Mouse (Mus musculus) right cerebral cortex, adult 2 months (tissue): ENCODE results near the gene Ube2i.

Source experiments
- DNase-seq, 2 experiments: peaks; one replicate each; pipeline ENCODE4 v3.0.0; 2021 to 2022; ENCODE audit warnings: low spot score in 2 of 2

Gene Ube2i

DNA sequence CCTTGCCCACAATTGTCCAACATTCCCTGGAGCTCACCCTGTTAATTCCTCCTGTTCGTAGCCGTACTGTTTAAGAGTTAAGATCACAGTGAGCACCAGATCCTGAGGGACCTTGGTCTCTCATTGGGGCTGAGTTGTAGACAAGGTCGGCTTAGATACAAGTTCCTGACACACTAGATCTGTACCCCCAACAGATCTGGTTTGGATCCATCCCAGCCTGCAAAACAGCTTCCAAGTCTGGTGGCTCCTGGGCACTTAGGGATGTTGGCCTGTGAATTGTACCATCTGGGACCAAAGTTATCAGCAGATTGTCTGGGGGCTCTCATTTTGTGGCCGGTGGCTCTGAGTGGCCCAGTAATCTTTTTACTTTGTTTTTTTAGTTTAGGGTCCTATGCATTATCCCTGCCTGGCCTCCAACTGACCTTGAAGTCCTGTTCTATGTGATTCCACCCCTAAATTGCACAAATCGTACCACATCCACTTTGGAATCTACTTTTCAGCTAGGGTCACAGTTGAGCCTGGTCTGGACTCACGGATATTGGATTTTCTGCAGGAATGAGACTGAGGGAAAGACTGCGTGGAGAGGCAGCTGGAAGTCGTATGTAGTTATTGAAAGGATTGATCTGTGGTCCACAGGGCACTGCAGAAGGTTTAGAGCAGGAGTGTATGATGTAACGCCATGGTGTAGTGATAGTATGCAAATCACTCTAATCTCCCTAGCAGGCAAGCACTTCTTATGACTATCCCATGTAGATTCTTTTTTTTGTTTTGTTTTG, at the start of gene Ube2i:
Gene Ube2i (minus strand): TSS at position 52 of the 776 bp plus-strand sequence.
- DNase-seq, result no peak

DNA sequence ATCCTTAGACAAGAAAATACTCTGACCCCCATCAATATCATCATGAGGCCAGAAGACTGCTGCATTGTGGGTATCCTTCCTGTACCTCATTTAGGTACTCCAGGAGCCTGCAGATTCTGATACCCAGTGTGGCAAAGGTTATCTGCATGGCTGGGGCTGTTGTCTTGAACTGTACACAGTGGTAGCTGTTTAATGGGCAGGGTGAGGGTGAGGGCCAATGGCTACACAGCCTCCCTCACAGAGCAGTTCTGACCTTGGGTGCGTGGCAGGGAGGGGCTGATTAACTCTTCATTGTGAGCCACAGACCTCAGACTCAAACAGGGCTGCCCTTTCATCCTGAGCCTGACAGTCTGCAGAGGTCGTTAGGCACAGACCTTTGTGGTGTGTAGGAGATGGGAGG, 48.5 kb upstream of the Ube2i start:
- DNase-seq, result no peak

DNA sequence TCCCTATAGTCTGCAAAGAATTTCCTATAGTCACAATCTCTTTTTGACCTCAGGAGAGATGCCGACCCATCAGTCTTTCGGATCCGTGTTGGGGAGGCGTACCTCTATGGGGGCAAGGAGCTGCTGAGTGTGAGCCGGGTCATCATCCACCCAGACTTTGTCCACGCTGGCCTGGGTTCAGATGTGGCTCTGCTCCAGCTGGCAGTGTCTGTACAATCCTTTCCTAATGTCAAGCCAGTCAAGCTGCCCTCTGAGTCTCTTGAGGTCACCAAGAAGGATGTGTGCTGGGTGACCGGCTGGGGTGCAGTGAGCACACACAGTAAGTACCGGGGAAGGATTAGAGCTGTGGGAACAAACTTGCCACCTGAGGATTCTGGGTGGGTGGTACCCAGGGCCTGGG, 46.4 kb upstream of the Ube2i start:
- no peak for DNase-seq

GRCm38 (mm10) chr17:25318354-25318753, 43.9 kb upstream of the Ube2i start, which contains the start of gene Prss29:
Gene Prss29 (plus strand): TSS chr17:25318654.
- no peak for DNase-seq

GRCm38 (mm10) chr17:25308346-25308745, 33.9 kb upstream of the Ube2i start, which contains the start of gene Prss28:
Gene Prss28 (plus strand): TSS chr17:25308646.
- no peak for DNase-seq

- DNase-seq, result no peak
Observed at GRCm38 (mm10) chr17:25298094-25298493, 23.7 kb upstream of the Ube2i start, which contains the start of gene Prss34. Gene Prss34 (plus strand): TSS chr17:25298394.

DNA sequence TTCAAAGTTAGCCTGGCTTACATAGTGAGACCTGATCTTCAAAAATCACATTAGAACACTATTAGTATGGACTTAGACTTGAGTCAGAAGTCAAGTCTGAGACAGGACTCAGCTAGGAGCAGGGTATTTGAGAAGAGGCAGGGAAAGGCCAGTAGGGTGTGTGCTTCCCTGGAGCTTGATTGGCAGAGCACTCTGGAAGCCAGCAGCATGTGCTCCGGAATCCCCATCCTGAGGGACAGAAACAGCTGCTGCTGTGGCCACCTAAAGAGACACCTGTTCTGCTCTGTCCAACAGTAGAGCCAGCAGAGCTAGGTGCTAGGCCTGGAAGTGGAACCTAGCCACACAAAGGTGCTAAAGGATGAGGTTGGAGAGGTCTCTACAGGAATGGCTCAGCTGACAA, 19.7 kb upstream of the Ube2i start:
- DNase-seq, result no peak

GRCm38 (mm10) chr17:25293495-25293894, 19.1 kb upstream of the Ube2i start:
- DNase-seq, result no peak

DNA sequence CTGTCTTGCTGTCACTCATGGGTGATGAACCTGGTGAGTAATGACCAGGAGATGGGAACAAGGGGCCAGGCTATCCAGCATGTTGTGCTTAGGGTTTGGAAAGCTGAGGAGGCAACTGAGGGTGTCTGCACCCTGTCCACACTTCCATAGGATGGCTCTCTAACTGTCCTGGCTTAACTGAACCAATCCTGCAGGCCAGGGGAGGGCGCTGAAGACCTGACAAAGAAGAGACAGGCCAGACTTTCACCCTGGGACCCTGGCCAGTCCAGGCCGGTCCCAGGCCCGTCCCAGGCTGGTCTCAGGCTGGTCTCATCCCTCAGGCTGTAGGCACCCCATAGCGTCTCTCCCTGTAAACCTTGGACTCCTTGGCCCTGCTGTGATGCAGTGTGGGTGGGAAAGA, 16.0 kb upstream of the Ube2i start:
- DNase-seq, result no peak

- peak; percentile 61 to 68 for DNase-seq
Observed at GRCm38 (mm10) chr17:25288842-25289241, 14.4 kb upstream of the Ube2i start.

DNA sequence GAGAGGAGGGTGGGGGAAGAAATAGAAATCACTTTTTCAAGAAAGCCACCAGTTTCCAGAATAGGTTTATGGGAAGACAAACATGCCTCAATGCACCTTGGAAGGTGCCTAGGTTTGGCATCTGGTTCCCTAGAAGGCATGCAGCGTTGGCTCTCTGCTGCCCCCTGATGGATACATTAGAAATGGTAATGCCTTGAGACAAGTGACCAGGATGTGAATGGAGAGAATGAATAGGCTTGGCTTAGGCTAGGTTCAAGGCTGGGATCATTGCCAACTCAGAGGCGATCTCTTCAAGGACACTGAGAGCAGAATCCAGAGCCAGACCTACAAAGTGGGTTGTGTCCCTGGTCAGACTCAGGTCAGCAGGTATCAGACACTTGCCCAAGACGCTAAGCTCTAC, 10.6 kb upstream of the Ube2i start:
- peak; percentile 54 to 68 for DNase-seq

- no peak for DNase-seq
Observed at GRCm38 (mm10) chr17:25282133-25282532, 7.7 kb upstream of the Ube2i start.

DNA sequence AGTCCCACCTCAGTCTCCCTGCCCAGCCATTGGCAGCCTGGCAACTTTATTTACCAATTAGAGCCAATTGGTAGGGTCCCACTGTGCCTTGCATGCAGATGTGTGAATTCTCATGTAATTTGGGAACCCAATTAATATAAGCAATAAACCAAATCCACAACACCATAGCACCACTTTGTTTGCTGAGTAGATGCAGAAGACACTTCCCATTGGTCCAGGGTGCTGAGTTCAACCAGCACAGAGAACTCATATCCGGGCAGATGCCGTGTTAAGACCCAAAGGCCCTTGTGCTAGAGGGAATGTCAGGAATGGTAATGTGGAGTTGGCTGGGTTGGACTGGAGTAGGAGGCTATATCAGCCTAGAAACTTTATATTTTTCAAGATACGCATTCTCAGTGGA, 1.4 kb upstream of the Ube2i start:
- no peak for DNase-seq

DNA sequence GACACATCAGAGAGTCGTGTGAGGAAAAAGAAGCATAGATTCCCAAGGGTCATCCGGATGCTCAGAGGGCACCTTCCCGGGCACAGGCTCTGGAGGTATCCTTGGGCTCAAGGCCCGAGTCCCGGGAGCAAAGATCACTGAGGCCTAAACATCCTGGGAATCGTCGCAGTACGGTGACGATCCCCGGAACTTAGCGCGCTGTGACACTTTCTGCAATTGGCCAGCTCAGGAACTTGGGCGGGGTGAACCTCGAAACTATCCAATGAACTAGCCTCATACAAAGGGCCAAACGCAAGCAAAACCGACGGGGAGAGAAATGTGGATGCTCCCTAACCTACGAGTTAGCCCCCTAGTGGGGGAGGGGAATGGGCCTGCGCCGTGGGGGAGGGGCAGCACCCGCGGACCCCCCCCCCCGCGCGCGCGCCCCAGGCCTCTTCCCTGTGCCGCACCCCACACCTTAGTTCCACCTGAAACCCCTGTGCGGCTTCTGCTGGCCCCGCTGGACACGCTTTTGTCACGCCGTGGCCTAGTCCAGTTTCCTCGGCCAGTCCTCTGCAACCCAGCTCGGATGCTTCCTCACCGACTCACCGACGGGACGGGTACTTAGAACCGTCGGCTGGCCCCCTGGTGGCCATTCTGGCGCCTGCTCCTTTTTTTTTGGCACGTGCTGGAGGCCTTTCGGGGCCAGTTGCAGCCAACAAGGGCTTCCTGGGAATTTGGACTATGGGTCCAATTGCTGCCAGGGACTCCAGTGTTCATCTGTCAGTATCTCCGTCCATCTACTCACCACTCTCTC, 518 bp downstream of the Ube2i start:
- DNase-seq, result peak; percentile 98

- peak; percentile 88 to 95 for DNase-seq
Observed at GRCm38 (mm10) chr17:25272951-25273705, 1.3 kb downstream of the Ube2i start.

DNA sequence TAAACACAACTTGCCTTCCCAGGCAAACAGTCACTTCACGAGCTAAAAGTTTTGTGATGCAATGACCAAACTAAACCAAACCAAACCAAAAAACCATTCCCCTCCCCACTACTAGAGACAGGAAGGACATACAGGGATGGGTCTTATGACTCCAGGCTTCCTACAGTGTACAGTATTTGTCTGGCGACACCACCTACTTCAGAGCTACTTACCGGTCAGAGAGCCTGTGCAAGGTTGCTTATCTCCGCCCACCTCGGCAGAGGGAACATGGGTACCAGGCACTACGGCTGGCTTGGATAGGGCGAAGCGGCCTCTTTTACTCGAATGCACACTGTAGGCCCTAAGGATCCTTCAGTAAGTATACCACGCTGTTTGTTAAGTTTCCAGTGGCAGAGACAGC, 2.1 kb downstream of the Ube2i start:
- DNase-seq, result no peak

DNA sequence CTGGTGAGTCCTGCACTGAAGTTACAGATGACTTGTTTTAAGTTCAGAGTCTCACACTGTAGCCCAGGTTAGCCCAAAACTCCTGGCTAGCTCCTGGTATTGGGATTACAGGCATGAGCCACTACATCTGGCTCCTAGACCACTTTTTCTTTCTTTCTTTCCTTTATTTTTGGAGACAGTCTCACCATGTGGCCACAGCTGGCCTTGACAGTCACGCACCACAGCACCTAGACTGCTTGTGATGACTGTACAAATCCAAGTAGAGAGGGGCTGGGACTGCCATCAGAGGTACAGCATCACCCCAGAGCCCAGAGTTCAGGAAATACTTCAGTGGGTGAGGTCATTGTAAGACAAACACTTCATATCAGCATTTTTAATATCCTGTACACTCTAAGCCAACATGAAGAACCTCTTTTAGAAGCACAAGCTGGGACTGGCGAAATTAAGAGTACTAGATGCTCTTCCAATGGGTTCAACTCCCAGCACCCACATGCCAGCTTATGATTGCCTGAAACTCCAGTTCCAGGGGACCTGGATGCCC, 3.6 kb downstream of the Ube2i start:
- no peak for DNase-seq

- DNase-seq, result peak in 1 of 2 experiments; percentile 40
Observed at GRCm38 (mm10) chr17:25264453-25264852, 10.0 kb downstream of the Ube2i start.

- no peak for DNase-seq
Observed at GRCm38 (mm10) chr17:25257804-25258261, 16.6 kb downstream of the Ube2i start.

DNA sequence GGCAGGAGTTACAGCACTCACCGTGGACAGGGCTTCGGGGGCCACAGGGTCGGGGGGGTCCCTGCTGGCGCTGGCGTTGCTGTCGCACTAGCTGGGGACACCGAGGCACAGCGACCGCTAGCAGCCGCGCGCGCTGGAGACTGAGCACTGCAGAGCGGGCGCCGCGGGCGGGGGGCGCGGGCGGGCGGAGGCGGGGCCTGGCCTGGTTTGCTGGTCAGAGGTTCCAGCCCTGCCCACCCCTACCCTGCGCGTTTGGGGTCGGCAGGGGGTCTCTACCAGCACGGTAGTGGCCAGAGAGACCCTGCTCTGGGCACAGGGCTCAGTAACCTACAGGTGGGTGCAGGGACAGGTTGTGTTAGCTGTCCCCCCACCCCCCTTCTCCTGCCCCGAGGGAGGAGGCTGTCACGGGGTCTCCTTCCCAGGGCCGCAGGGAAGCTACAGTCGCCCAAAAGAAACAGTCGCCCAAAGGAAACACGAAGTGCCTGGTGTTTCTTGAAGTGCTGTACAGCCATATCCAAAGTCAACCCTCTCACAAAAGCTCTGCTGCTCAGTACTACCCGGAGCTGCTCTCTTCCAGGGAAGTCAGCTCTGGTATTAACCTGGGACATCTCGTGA, 18.2 kb downstream of the Ube2i start, which contains the start of gene Baiap3:
Gene Baiap3 (minus strand): TSS at position 225 of the 615 bp plus-strand sequence.
- DNase-seq, result no peak

GRCm38 (mm10) chr17:25255110-25255509, 19.3 kb downstream of the Ube2i start:
- DNase-seq, result no peak
